Mouse (Mus musculus) urinary bladder, postnatal 25 days (tissue): ENCODE results near the gene Cdc42ep3.

Experiments used
- DNase-seq: peaks from one replicate; pipeline ENCODE4 v3.0.0; 2022; ENCODE audit warnings: low spot score

Gene Cdc42ep3

DNA sequence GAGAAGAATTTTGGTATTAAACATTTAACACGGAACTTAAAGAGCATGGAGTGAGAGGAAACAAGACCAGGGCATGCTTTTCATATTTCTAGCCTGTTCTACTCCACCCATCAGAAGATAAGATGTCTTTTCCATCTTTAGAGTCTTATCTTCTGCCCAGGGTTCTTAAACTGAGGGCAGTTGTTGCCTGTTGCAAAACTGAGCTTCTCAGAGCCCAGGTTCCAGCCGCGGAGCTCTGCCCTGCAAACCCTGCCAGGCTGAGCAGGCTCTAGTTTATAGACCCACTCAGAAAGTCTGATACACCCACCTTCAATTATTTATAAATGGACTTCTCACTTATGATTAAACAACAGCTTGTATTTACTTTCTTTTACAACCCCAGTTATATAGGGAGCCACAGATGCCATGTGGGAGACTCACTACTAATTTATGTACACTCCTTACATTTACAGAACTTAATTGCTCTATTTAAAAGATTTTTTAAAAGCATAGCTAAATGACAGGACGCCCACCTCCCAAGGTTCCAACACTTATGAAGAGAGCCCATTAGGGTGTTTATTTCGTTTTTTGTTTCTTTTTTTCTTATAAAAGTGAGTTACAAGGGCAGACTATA lies 11.5 kb downstream of the Cdc42ep3 start:
- DNase-seq, result no peak

- no peak for DNase-seq
Measured at GRCm38 (mm10) chr17:79342639-79343333, 12.1 kb downstream of the Cdc42ep3 start.

- DNase-seq, result no peak
Measured at GRCm38 (mm10) chr17:79341946-79342470, 12.9 kb downstream of the Cdc42ep3 start.

GRCm38 (mm10) chr17:79337494-79337893 lies 17.4 kb downstream of the Cdc42ep3 start:
- no peak for DNase-seq

- no peak for DNase-seq
Measured at GRCm38 (mm10) chr17:79334701-79335100, 20.2 kb downstream of the Cdc42ep3 start.

- no peak for DNase-seq
Measured at GRCm38 (mm10) chr17:79333650-79334049, 21.2 kb downstream of the Cdc42ep3 start.

DNA sequence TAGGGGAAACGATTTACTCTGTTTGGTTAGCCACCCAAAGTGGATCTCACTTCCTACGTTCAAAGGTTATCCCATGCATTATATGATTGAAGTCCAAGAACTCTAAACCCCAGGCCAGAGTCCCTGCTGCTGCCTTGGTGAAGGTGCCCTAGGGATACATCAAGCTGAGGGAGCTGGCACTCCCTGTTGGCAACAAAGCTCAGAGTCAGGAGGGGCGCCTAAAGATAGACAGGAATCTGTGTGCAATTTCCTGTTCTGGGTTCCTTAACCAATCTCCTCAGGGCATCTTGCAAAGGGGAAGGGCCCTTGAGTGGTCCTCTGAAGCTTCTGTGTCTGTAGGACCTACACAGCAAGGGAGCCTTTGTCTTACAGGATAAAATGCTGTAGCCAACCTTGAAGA lies 22.0 kb downstream of the Cdc42ep3 start:
- DNase-seq, result no peak

GRCm38 (mm10) chr17:79330397-79330796 lies 24.5 kb downstream of the Cdc42ep3 start:
- DNase-seq, result no peak

- no peak for DNase-seq
Measured at GRCm38 (mm10) chr17:79326868-79327376, 28.0 kb downstream of the Cdc42ep3 start.

DNA sequence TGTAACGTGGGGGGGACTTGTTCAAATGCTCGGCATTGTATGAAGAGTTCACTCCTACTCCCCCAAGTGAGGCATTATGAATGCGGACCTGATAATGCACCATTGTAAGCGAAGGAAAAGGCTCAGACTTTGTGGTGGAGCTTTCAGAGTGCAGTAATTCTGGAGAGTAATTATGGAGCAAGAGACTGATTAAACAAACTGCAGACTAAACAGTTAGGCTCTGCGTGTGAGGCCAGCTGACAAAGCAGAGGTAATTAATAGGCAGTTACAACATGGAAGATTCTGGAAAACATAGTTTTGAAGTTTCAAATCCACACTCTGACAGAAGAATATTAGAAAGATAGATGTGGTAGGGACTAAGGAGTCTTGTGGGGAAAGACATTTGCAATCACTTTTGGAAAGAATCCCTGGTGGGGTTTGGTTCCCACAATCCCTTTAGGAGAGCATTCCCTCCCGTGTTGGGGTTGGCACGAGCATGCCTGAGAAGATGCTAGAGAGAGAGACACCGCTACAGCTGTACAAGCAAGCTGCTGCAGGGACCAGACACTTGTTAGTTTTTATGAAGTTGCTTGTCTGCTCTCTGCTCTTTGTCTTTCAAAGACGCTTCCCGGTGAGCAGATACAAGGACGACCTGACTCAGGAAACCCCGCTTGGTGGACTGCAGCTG lies 37.7 kb downstream of the Cdc42ep3 start:
- no peak for DNase-seq

GRCm38 (mm10) chr17:79315415-79316094 lies 39.3 kb downstream of the Cdc42ep3 start:
- no peak for DNase-seq

DNA sequence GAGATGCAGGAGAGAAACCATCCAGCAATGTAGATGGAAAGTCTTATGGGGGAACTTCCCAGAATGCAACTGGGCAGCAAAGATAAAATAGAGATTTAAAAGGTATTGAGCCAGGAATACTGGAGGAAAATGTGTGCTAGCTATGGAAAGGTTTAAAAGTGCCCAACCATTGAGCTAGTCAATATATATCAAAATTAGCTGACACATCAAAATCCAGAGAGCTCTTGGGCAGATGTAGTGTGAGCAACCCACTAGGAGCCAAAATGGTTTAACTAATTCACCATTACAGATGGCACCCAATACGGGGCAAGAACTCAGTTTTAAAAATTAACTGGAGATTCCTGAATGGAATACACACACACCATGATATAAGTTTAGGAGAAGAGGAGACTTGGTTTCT lies 44.4 kb downstream of the Cdc42ep3 start:
- no peak for DNase-seq

GRCm38 (mm10) chr17:79309506-79309905 lies 45.4 kb downstream of the Cdc42ep3 start:
- DNase-seq, result no peak

DNA sequence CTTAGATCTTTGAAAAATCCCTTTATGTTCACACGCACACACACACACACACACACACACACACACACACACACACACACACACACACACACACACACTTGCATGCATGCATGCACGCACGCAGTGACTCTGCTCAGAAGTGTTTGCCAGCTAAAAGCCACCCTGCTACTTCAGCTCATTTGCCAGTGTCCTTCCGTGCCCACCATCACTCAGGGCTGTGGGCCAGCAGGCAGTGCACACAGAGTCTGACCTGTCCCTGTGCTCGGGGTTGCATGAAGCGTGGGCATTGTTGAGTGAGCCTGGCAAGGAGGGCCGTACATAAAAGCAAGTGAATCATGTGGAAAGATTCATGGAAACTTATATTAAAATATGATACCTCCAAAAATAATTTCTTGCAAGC lies 49.2 kb downstream of the Cdc42ep3 start:
- DNase-seq, result no peak

GRCm38 (mm10) chr17:79303744-79304497 lies 51.0 kb downstream of the Cdc42ep3 start:
- no peak for DNase-seq

DNA sequence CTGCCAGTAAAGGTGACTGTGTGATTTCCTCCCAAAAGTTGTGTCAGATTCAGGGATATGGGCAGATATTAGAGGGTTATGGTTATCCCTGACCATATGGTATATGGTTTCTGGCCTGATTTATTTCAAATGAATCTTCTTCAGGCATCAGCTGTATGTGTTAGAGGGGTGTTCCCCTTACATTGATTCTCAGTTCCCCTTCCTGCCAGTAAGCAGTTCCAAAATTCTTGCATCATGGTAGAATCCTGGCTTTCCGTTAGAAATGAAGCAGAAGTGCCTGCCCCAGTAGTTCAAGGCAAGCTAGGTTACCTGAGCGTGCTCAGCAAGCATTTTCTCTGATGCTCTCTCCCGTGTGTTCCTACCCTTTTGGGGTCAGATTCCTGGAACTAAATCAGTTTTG lies 51.7 kb downstream of the Cdc42ep3 start:
- DNase-seq, result no peak

DNA sequence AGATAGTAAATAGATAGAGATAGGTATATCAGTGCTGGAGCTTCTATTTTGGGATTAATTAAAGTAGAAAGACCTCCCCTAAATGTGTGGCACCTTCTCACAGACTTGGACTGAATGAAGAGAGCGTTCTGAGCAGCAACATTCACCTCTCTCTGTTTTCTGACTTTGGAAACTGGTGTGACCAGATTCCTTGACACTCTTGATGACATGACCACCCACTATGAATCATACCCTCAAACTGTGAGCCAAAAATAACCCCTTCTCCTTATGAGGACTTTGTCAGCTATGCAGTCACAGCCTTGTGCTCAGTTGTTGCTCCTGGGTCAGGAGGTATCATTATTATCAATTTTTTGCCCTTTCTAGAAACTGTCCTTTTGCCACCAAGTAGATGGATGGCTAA lies 55.0 kb downstream of the Cdc42ep3 start:
- no peak for DNase-seq

DNA sequence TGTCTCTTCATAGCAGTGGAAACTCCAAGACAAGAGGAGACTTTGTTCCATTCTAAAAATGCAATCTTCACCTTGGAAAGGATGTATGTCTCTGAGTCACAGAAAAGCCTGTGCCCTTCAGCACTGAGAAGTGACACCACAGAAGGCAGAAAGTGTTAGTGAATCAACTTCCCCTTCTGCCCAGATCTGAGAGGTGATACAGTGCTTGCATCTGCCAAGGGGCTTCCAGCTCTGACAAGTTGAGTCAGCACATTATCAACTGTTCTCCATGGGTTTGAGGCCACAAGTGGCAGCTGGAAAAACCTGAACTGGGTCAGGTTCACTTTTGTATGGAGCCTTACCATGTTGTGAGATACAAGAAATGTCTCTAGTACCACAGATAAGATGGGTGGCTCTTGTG lies 55.9 kb downstream of the Cdc42ep3 start:
- no peak for DNase-seq

DNA sequence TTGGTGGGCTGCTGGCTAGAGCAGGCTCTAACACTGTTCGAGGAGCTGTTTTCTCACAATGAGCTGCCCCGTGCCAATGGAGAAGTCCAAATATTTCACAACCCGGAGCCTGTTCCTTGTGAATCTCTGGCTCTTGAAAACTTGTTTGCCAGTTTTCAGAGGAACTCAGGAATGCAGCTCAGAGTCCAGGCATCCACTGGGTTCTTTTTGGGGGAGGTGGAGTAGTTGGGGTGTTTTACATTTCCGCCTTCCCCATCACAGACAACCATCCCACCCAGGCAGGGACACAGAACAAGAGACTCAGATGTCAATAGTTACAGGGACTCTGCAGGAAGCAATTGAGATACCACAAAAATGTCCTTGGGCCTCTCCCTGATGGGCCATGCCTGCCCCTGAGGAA lies 59.0 kb downstream of the Cdc42ep3 start:
- no peak for DNase-seq

- no peak for DNase-seq
Measured at GRCm38 (mm10) chr17:79291672-79292071, 63.2 kb downstream of the Cdc42ep3 start.

DNA sequence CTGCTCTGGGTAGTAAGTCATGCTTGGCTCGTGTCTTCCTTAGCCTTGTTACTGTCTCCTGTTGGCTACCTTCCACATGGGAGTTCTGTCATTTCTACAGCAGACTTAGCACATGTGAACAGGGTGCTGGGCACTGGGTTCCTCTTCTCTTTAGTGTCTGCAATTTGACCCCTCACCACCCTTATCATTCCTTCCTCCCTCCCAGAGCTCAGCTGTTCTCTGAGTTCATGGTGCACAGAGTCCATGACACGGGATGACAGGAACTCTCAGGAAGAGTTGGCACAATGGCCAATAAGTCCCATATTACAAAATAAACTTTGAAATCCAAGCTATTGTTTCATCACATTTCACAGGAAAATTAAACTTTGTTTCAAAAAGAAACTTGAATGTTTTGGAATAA lies 64.2 kb downstream of the Cdc42ep3 start:
- DNase-seq, result no peak

- DNase-seq, result no peak
Measured at GRCm38 (mm10) chr17:79287302-79287701, 67.6 kb downstream of the Cdc42ep3 start.
